Mouse (Mus musculus): ENCODE data around the gene St3gal5. TPM values are rescaled to one million over a fixed set of nuclear protein-coding genes. Genes with fewer than 3 reads are reported as not detected.

Gene St3gal5
- polyA plus RNA-seq, 1 experiment, result 10.4 TPM

DNA sequence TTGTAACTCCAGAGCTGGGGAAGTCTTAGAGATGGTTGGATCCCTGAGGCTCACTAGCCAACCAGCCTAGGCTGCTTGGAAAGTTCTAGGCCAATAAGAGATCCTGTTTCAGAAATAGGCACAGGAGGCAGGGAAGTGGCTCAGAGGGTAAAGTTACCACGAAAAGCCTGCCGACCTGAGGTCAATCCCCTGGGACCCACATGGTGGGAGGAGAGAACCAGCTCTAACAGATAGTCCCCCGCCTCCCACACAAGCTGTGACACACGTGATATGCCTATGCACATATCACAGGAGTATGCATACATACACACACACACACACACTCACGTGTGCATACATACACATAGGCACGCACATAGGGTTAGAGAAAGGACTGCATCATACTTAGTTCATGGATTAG, 32.7 kb downstream of the St3gal5 start:
- TF ChIP-seq POLR2A (IDR thresholded peaks at IDR 0.05; ENCODE audit: low read depth, low read length) (no peak), CTCF (conservative IDR thresholded peaks at IDR 0.05; ENCODE audit: insufficient read depth, insufficient read length, low read depth, low read length) (no peak)
- Histone ChIP-seq H3K4me3 (ENCODE audit: insufficient read depth, low read depth, low read length) (no peak overlapping the region), H3K27ac (ENCODE audit: insufficient read depth, low read depth, low read length) (no peak overlapping the region), H3K36me3 (ENCODE audit: control insufficient read depth, insufficient read depth, low read length) (no peaks in the 10 kb centered on the region), H3K4me1 (ENCODE audit: control insufficient read depth, insufficient read depth, low read length) (no peaks in the 10 kb centered on the region), H3K27me3 (replicated peaks; ENCODE audit: control insufficient read depth, insufficient read depth, low read length) (no peaks in the 10 kb centered on the region)
- no peak for DNase-seq
- WGBS, result 71% methylated on average over 6 of the region's 6 CpGs

DNA sequence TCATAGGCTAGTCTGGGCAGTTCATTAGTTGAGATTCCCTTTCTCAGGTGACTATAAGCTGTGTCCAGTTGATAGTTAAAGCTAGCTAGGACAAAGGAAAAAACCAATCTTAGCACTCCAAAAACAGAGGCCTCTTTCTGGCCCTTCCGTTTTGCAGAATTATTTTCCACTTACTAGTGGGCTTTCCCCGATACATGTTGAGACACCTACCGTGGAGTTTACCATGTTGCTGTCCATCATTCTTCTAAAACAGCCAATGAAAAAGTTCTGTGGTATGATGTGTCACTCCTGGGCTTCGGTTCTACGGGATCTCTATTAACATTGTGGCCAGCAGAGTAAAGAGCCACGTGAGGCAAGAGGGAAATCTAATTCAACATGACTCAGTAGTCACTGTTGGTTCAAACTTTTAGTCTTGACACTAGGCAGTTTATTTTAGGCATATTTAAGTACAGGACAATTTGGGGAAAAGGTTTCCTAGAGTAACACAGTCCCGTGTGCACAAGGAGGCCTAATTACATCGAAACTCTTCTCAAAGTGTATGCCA, 35.4 kb downstream of the St3gal5 start:
- Histone ChIP-seq H3K27me3 (replicated peaks; ENCODE audit: control insufficient read depth, insufficient read depth, low read length) (no peaks in the 10 kb centered on the region), H3K4me3 (ENCODE audit: insufficient read depth, low read depth, low read length) (no peak overlapping the region), H3K4me1 (ENCODE audit: control insufficient read depth, insufficient read depth, low read length) (no peaks in the 10 kb centered on the region), H3K27ac (ENCODE audit: insufficient read depth, low read depth, low read length) (no peak overlapping the region), H3K36me3 (ENCODE audit: control insufficient read depth, insufficient read depth, low read length) (no peaks in the 10 kb centered on the region)
- TF ChIP-seq POLR2A (IDR thresholded peaks at IDR 0.05; ENCODE audit: low read depth, low read length) (no peak), CTCF (conservative IDR thresholded peaks at IDR 0.05; ENCODE audit: insufficient read depth, insufficient read length, low read depth, low read length) (no peak)
- WGBS, result 96% methylated on average over 8 of the region's 8 CpGs
- no peak for DNase-seq

- Histone ChIP-seq H3K4me1 (ENCODE audit: control insufficient read depth, insufficient read depth, low read length) (no peaks in the 10 kb centered on the region), H3K4me3 (ENCODE audit: insufficient read depth, low read depth, low read length) (no peak overlapping the region), H3K27me3 (replicated peaks; ENCODE audit: control insufficient read depth, insufficient read depth, low read length) (no peaks in the 10 kb centered on the region), H3K27ac (ENCODE audit: insufficient read depth, low read depth, low read length) (no peak overlapping the region), H3K36me3 (ENCODE audit: control insufficient read depth, insufficient read depth, low read length) (no peaks in the 10 kb centered on the region)
- DNase-seq, result no peak
- TF ChIP-seq CTCF (conservative IDR thresholded peaks at IDR 0.05; ENCODE audit: insufficient read depth, insufficient read length, low read depth, low read length), result no peak
- no peak for TF ChIP-seq POLR2A (IDR thresholded peaks at IDR 0.05; ENCODE audit: low read depth, low read length)
- 52% methylated on average over 9 of the region's 9 CpGs for WGBS
Observed at GRCm38 (mm10) chr6:72134850-72135515, 37.6 kb downstream of the St3gal5 start.

DNA sequence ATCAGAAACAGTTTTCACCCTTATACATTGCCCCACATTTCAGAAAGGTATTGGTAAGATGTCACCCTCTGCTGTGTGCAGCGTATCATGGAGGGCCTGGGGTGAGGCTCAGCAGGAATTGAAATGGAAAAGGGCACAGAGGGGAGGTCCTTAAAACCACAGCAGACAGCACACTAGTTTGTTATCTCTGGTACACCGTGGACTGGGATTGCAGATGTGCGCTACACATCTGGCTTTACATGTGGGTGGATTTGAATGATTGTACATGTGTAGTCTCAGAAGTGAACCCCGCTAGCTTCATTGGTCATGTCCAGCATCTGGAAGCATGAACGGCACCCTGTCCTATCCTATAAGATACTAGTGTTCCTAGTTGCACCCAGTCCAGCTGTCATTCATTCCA, 38.6 kb downstream of the St3gal5 start:
- WGBS, result 93% methylated on average over 5 of the region's 5 CpGs
- Histone ChIP-seq H3K36me3 (ENCODE audit: control insufficient read depth, insufficient read depth, low read length) (no peaks in the 10 kb centered on the region), H3K4me3 (ENCODE audit: insufficient read depth, low read depth, low read length) (no peak overlapping the region), H3K27ac (ENCODE audit: insufficient read depth, low read depth, low read length) (no peak overlapping the region), H3K4me1 (ENCODE audit: control insufficient read depth, insufficient read depth, low read length) (no peaks in the 10 kb centered on the region), H3K27me3 (replicated peaks; ENCODE audit: control insufficient read depth, insufficient read depth, low read length) (no peaks in the 10 kb centered on the region)
- TF ChIP-seq POLR2A (IDR thresholded peaks at IDR 0.05; ENCODE audit: low read depth, low read length) (no peak), CTCF (conservative IDR thresholded peaks at IDR 0.05; ENCODE audit: insufficient read depth, insufficient read length, low read depth, low read length) (no peak)
- DNase-seq, result no peak

GRCm38 (mm10) chr6:72136543-72136942, 39.2 kb downstream of the St3gal5 start:
- no peak for DNase-seq
- TF ChIP-seq POLR2A (IDR thresholded peaks at IDR 0.05; ENCODE audit: low read depth, low read length), result no peak
- no peak for TF ChIP-seq CTCF (conservative IDR thresholded peaks at IDR 0.05; ENCODE audit: insufficient read depth, insufficient read length, low read depth, low read length)
- H3K27me3 ChIP-seq (replicated peaks; ENCODE audit: control insufficient read depth, insufficient read depth, low read length), result no peaks in the 10 kb centered on the region
- no peaks in the 10 kb centered on the region for H3K4me1 ChIP-seq (ENCODE audit: control insufficient read depth, insufficient read depth, low read length)
- no peaks in the 10 kb centered on the region for H3K36me3 ChIP-seq (ENCODE audit: control insufficient read depth, insufficient read depth, low read length)
- no peak overlapping the region for H3K27ac ChIP-seq (ENCODE audit: insufficient read depth, low read depth, low read length)
- no peak overlapping the region for H3K4me3 ChIP-seq (ENCODE audit: insufficient read depth, low read depth, low read length)
- WGBS, result 62% methylated on average over 10 of the region's 10 CpGs

GRCm38 (mm10) chr6:72139508-72140193, 42.3 kb downstream of the St3gal5 start:
- no peak for DNase-seq
- TF ChIP-seq CTCF (conservative IDR thresholded peaks at IDR 0.05; ENCODE audit: insufficient read depth, insufficient read length, low read depth, low read length) (no peak), POLR2A (IDR thresholded peaks at IDR 0.05; ENCODE audit: low read depth, low read length) (no peak)
- Histone ChIP-seq H3K27ac (ENCODE audit: insufficient read depth, low read depth, low read length) (no peak overlapping the region), H3K27me3 (replicated peaks; ENCODE audit: control insufficient read depth, insufficient read depth, low read length) (no peaks in the 10 kb centered on the region), H3K4me3 (ENCODE audit: insufficient read depth, low read depth, low read length) (no peak overlapping the region), H3K36me3 (ENCODE audit: control insufficient read depth, insufficient read depth, low read length) (no peaks in the 10 kb centered on the region), H3K4me1 (ENCODE audit: control insufficient read depth, insufficient read depth, low read length) (no peaks in the 10 kb centered on the region)
- 77% methylated on average over 9 of the region's 9 CpGs for WGBS

- no peak for DNase-seq
- no peak for TF ChIP-seq POLR2A (IDR thresholded peaks at IDR 0.05; ENCODE audit: low read depth, low read length)
- TF ChIP-seq CTCF (conservative IDR thresholded peaks at IDR 0.05; ENCODE audit: insufficient read depth, insufficient read length, low read depth, low read length), result no peak
- WGBS, result 84% methylated on average over 8 of the region's 8 CpGs
- Histone ChIP-seq H3K27me3 (replicated peaks; ENCODE audit: control insufficient read depth, insufficient read depth, low read length) (no peaks in the 10 kb centered on the region), H3K36me3 (ENCODE audit: control insufficient read depth, insufficient read depth, low read length) (no peaks in the 10 kb centered on the region), H3K27ac (ENCODE audit: insufficient read depth, low read depth, low read length) (no peak overlapping the region), H3K4me3 (ENCODE audit: insufficient read depth, low read depth, low read length) (no peak overlapping the region), H3K4me1 (ENCODE audit: control insufficient read depth, insufficient read depth, low read length) (no peaks in the 10 kb centered on the region)
Observed at GRCm38 (mm10) chr6:72140371-72140770, 43.0 kb downstream of the St3gal5 start.
